Mouse (Mus musculus) brain, embryonic 14.5 days (tissue): ENCODE measurements around the gene Tox3.

ENCODE experiments used
- CTCF ChIP-seq: fragments of 200-500 bp; IDR thresholded peaks from 2 replicates; pipeline ENCODE4 v1.5.1; 2012; ENCODE audit warnings: inconsistent platforms, mild to moderate bottlenecking, moderate library complexity, borderline replicate concordance; ENCODE audit not compliant: insufficient read depth, insufficient read length; ENCODE audit errors: extremely low read depth
- POLR2A ChIP-seq: fragments of 200-500 bp; IDR thresholded peaks from 2 replicates; pipeline ENCODE4 v1.6.1; 2012; ENCODE audit warnings: mild to moderate bottlenecking, inconsistent platforms, borderline replicate concordance; ENCODE audit not compliant: poor library complexity, insufficient read depth, insufficient read length, severe bottlenecking; ENCODE audit errors: extremely low read depth

DNA sequence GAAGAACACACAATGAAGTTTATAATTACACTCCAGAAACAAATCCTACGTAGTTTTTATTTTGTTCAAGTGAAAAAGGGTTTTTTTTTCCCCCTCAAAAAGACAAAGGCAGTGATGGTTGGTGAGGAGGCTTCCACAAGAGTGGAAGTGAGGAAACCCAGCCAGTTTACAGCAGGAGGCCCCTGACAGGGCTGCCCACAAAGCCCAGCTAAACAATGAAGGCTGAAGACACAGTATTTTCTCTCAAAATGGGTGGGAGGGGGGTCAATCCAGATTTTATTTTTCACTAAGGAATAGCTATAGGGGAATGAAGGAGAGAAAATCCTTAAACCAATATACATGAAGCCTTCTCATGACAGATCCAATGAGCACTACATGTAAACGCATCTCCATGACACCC, 5.4 kb upstream of the Tox3 start:
- TF ChIP-seq CTCF (no peak), POLR2A (no peak)
